Mouse (Mus musculus) testis, adult 10 weeks (tissue): ENCODE data around the gene Shbg. TPM values are rescaled to one million over a fixed set of nuclear protein-coding genes. Genes with fewer than 3 reads are reported as not detected.

Experiments used
- polyA plus RNA-seq: library from polyadenylated mRNA; stranded (reverse); fragments of 350-450 nt; fragmentation: Illumina TruSeq; extraction: RNeasy Lipid Tissue Mini Kit (QIAGEN cat#74804); gene quantifications from one replicate; pipeline ENCODE4 v1.2.3, GENCODE M21; 2014; ENCODE audit warnings: low read depth, low replicate concordance

Shbg gene
- polyA plus RNA-seq = 2.6 TPM

GRCm38 (mm10) chr11:69617805-69618204 lies at the start of gene Shbg:
Gene Shbg (minus strand): TSS chr11:69617905.

DNA sequence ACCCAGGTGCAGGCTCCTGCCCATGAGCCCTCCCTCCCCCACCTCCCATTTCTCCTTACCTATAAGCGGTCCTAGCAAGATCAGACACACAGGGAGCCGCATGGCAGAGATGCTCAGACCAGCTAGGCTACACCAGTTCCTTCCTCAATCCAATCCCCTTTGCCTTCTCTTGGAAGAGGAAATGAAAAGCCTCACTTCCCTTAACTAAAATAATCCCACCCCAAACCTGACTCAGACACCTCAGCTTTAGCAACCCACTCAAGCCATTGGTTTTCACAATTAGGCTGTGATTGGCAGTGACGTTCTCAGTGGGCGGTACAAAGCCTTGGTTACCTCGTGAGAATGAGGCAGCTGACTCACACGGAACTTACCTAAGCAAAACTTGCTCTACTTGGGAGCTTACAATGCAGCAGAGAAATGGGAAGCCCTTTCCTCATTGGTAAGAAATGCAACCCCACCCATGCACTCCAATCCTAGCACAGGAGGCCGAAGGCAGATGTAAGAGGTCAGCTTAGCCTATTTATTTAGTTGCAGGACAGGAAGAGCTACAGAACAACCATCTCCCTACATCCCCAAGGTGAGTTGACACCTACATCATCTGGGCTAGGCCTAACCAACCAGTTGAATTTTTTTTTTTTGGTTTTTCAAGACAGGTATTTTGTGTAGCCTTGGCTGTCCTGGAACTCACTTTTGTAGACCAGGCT lies 48.4 kb upstream of the Shbg start, which contains the start of gene Cd68:
Cd68 (minus strand) TSS at position 193 of the 704 bp plus-strand sequence.

DNA sequence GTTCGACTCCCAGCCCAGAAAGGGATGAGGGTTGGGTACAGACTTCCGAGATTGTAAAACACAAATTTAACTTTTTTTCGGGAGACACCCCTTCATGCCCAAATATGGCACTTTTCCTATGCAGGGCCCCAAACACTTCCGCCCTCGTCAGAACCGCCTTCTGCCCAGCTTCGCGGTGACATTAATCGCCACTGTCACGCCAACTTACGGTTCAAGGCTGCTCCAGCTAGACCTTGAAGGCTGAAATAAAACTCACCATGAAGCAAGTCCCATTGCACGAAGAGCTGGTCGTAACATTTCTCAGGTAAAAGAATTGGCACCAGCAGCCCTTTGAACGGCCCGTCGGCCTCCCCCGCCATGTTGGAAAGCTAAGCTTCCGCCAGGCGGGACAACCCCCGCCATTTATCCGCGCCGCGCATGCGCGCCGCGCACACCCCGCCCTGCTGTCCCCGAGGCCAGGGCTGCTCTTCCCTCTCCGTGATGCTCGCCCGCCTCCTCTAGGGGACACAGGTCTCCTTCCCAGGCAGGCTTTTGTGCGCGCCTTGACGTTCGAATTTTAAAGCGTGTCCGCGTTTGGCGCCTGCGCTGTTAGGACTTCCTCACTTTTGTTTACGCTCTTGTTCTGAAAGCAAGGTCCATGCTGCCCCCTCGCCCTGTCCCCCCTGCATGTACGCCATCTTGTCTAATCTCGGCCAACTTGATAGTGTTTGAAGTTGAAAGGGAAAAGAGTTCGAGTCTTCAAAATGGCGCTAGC lies 44.7 kb upstream of the Shbg start, which contains the start of gene Mpdu1:
Mpdu1 (minus strand) TSS at position 430 of the 754 bp plus-strand sequence.

DNA sequence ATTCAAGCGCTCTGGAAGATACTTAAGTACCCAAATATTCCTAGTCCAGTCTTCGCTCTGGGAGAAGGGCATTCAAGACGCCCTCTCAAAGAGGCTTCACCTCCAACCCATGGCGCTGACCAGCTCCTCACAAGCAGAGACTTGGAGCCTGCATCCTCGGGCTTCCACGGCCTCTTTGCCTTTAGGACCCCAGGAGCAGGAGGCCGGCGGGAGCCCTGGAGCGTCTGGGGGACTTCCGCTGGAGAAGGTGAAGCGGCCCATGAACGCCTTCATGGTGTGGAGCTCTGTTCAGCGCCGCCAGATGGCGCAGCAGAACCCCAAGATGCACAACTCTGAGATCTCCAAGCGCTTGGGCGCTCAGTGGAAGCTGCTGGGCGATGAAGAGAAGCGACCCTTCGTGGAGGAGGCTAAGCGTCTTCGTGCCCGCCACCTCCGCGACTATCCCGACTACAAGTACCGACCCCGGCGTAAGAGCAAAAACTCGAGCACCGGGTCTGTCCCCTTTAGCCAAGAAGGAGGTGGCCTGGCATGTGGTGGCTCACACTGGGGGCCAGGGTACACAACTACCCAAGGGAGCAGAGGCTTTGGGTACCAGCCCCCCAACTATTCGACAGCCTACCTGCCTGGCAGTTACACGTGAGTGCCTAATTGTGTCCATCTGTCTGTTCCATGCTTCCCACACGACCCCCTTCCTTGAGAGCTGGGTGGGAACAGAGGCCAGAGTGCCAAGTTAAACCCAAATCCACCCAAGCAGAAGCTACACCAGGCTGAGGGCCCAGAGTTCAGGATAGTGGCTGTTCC lies 37.8 kb upstream of the Shbg start, which contains the start of gene Sox15:
Sox15 (plus strand) TSS at position 51 of the 801 bp plus-strand sequence.

DNA sequence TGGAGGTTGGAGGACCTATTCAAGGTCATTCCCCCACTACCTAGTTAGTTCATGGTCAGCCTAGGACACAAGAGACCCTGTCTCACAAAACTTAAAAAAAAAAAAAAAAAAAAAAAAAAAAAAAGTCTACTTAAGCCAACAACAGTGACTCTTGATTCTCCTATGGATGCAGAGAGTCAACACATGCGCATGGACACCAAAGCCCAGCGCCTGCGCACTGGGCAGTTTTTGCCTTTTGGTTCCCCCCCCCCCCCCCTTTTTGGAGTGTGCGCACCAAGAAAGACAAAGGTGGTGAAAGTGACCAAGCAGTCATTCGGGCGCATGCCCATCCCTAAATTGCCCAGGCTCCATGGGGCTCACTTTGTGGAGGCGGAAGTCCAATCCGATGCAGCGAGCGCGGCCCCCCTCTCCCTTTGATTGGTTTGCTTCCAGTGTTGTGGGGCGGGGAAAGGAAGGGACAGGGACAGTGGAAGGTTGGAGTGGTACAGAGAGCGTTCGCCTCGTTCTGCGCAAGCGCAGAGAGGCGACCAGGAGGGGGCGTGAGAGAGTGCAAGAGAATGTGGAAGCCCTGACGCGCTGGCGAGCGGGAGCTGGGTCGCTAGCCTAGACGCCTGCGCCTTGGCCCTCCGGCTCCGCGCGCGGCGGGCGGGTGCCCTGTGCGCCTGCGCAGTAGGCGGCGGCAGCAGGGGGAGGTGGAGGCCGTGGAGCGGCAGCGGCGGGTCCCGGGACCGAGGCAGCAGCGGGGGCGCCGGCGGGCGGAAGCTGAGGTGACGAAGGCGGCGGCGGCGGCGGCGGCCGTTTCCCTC lies 14.8 kb upstream of the Shbg start, which contains the start of gene Fxr2:
Fxr2 (plus strand) TSS at position 707 of the 806 bp plus-strand sequence.

DNA sequence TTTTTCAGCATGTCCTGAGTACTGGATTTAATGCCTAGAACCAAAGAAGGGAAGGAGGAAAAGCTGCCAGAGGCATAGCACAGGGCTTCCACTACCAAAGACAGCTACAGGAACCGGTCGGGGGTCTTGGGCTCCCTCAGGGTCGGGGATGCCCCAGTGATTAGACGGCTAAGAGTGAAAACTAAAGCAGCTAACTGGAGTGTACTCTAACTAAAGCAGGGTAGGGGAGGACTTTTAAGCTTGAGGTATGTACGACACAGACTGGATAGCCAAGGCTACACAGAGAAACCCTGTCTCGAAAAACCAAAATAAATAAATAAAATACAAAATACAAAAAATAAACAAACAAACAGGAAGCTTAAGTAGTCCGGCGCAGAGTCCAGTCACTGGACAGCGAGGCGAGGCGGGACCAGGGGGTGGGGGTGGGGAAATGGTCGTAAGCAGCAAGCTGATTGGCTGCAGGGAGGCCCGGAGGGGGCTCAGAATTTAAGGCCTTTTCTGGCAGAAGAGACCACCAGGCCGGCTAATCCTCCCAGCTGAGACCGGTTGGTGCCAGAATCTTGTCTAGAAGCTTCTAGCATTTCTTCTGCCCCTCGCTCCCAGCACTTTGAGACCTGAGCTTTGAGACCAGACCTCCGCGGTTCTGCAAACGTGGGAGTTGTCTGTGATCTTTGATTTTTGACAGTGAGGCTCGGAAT lies 4.0 kb upstream of the Shbg start, which contains the start of gene Sat2:
Sat2 (plus strand) TSS at position 454 of the 698 bp plus-strand sequence.

DNA sequence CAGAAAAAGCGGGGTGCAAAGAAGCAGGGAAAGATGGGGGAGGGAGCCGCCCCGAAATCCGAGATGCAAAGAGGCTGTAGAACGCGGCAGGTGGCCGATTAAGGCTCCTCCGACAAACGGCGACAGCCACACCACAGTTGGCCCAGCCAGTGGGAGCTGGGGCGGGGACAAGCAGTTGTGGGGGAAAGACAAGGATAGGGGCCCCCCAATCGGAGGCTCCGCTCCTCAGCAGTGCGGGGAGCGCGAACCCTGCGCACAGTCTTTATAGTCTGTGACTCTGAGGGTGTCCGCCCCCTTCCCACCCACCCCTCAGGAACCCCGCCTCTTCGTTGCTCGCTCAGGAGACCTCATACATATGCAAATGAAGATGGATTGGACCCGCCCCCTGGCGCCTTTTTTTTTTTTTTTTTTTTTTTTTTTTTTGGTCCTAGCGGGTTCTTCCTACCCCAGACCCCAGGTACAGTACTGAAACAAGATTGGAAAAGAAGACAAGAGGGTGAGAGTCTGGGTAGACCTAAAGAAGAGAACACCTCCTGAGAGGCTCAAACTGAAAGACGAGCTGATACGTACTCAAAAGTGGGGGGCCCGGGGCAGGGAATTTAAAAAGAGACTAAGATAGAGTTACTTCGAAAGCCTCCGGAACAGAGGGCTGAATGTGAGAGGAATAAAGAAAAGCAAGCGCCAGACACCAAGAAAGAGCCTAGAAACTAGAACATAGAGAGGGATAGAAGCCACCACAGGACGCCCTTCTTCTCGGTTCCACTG lies 11.8 kb downstream of the Shbg start, which contains the start of gene Atp1b2:
Atp1b2 (minus strand) TSS at position 217 of the 765 bp plus-strand sequence.

DNA sequence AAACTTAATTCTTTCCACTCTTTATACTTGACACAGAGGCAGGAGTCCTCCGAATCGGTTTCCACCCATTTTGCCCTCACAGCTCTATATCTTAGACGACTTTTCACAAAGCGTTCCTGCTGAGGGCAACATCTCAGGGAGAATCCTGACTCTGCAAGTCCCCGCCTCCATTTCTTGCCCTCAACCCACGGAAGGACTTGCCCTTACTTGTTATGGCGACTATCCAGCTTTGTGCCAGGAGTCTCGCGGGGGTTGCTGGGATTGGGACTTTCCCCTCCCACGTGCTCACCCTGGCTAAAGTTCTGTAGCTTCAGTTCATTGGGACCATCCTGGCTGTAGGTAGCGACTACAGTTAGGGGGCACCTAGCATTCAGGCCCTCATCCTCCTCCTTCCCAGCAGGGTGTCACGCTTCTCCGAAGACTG lies 37.6 kb downstream of the Shbg start, which contains the start of the genes Wrap53 and Trp53:
Wrap53 (minus strand) TSS at position 165 of the 424 bp plus-strand sequence.
Trp53 (plus strand) TSS at position 269 of the 424 bp plus-strand sequence.

Other genes with a start within 250 kb of the Shbg start
- 8.0 TPM for gene Chd3, start 248.5 kb downstream of the Shbg start, polyA plus RNA-seq
- 48.5 TPM for gene Naa38, start 222.4 kb downstream of the Shbg start, polyA plus RNA-seq
- 33.5 TPM for gene Cyb5d1, start 222.3 kb downstream of the Shbg start, polyA plus RNA-seq
- gene Tmem88, start 219.7 kb downstream of the Shbg start, polyA plus RNA-seq = 0.13 TPM
- gene Kdm6b, start 204.2 kb downstream of the Shbg start, polyA plus RNA-seq = 0.98 TPM
- gene Dnah2, start 68.8 kb downstream of the Shbg start, polyA plus RNA-seq = 10.4 TPM
- gene Efnb3, start 57.7 kb downstream of the Shbg start, polyA plus RNA-seq = 0.48 TPM
- gene Wrap53, start 37.6 kb downstream of the Shbg start, polyA plus RNA-seq = 1.1 TPM
- gene Trp53, start 37.5 kb downstream of the Shbg start, polyA plus RNA-seq = 2.5 TPM
- 23.7 TPM for gene Atp1b2, start 12.0 kb downstream of the Shbg start, polyA plus RNA-seq
- gene Sat2, start 4.1 kb upstream of the Shbg start, polyA plus RNA-seq = 6.7 TPM
- gene Fxr2, start 15.1 kb upstream of the Shbg start, polyA plus RNA-seq = 16.0 TPM
- gene Sox15, start 37.4 kb upstream of the Shbg start, polyA plus RNA-seq = not detected
- gene Mpdu1, start 44.7 kb upstream of the Shbg start, polyA plus RNA-seq = 8.7 TPM
- 0.91 TPM for gene Cd68, start 48.2 kb upstream of the Shbg start, polyA plus RNA-seq
- 265 TPM for gene Eif4a1, start 54.5 kb upstream of the Shbg start, polyA plus RNA-seq
- gene Senp3, start 64.2 kb upstream of the Shbg start, polyA plus RNA-seq = 94.6 TPM
- 3.8 TPM for gene Tnfsf13, start 67.9 kb upstream of the Shbg start, polyA plus RNA-seq
- gene Tnfsf12, start 77.9 kb upstream of the Shbg start, polyA plus RNA-seq = 0.20 TPM
- 1.7 TPM for gene Tnfsfm13, start 78.2 kb upstream of the Shbg start, polyA plus RNA-seq
- gene Polr2a, start 140.7 kb upstream of the Shbg start, polyA plus RNA-seq = 43.5 TPM
- gene Slc35g3, start 144.1 kb upstream of the Shbg start, polyA plus RNA-seq = 33.7 TPM
- gene Zbtb4, start 148.0 kb upstream of the Shbg start, polyA plus RNA-seq = 3.6 TPM
- 0.24 TPM for gene Chrnb1, start 178.0 kb upstream of the Shbg start, polyA plus RNA-seq
- 3.7 TPM for gene Fgf11, start 184.0 kb upstream of the Shbg start, polyA plus RNA-seq
- gene Tmem102, start 187.7 kb upstream of the Shbg start, polyA plus RNA-seq = not detected
- 131 TPM for gene Gm39566, start 197.4 kb upstream of the Shbg start, polyA plus RNA-seq
- 15.9 TPM for gene Spem2, start 200.6 kb upstream of the Shbg start, polyA plus RNA-seq
- gene Spem1, start 204.3 kb upstream of the Shbg start, polyA plus RNA-seq = 145 TPM
- 0.17 TPM for gene Nlgn2, start 219.9 kb upstream of the Shbg start, polyA plus RNA-seq
- gene Tmem256, start 220.6 kb upstream of the Shbg start, polyA plus RNA-seq = 4.6 TPM
- 0.28 TPM for gene Plscr3, start 228.5 kb upstream of the Shbg start, polyA plus RNA-seq
- gene Tnk1, start 240.8 kb upstream of the Shbg start, polyA plus RNA-seq = 0.07 TPM